In genomic region chr9:121761091-121761665, GRCm38 (mm10) we compare ENCODE assay signal across 9 mouse cellular contexts. TPM values are rescaled to one million over a fixed set of nuclear protein-coding genes. Genes with fewer than 3 reads are reported as not detected.
DNase-seq lines count a peak whose midpoint lies in the region; ATAC-seq and TF ChIP-seq lines count a peak whose summit lies in the region.
"Had no signal": no experiment of that assay in that cellular context is flagged by ENCODE, and none has a peak within 500 bp of the region (broad histone marks: within the 10 kb centered on the region; RNA-seq: fewer than 3 reads in every experiment).

No protein-coding gene starts in this region.

- H3K9ac ChIP-seq in liver, embryonic 12.5 days: no peak overlapping the region
- H3K9ac ChIP-seq in liver, postnatal 0 days (replicated peaks): no peak overlapping the region
- H3K9ac ChIP-seq in hindbrain, embryonic 15.5 days: peak overlapping the region; percentile 80
- H3K9ac ChIP-seq in neural tube, embryonic 13.5 days: peak overlapping the region; percentile 97

- H3K4me2 ChIP-seq in liver, embryonic 12.5 days: peak overlapping the region; percentile 81
- H3K4me2 ChIP-seq in liver, postnatal 0 days (ENCODE audit: low read depth, low read length): no peak overlapping the region
- H3K4me2 ChIP-seq in hindbrain, embryonic 15.5 days: peak overlapping the region; percentile 77
- peak overlapping the region; percentile 87 for H3K4me2 ChIP-seq in neural tube, embryonic 13.5 days

- WGBS in liver, embryonic 12.5 days (ENCODE audit: insufficient replicate concordance): 58% methylated on average over 10 of the region's 10 CpGs
- WGBS in liver, postnatal 0 days (ENCODE audit: insufficient replicate concordance): 65% methylated on average over 10 of the region's 10 CpGs
- 69% methylated on average over 10 of the region's 10 CpGs for WGBS in embryonic facial prominence, embryonic 10.5 days
- WGBS in hindbrain, embryonic 15.5 days: 63% methylated on average over 10 of the region's 10 CpGs
- 52% methylated on average over 10 of the region's 10 CpGs for WGBS in neural tube, embryonic 13.5 days

- no peak for TF ChIP-seq CTCF in liver, postnatal 0 days (IDR thresholded peaks at IDR 0.05; ENCODE audit: low read depth)

- H3K36me3 ChIP-seq in liver, embryonic 12.5 days: peaks cover 27% of the 10 kb centered on the region
- peaks cover 5% of the 10 kb centered on the region for H3K36me3 ChIP-seq in liver, postnatal 0 days (replicated peaks; ENCODE audit: insufficient read depth, low read length)
- peaks cover 56% of the 10 kb centered on the region for H3K36me3 ChIP-seq in embryonic facial prominence, embryonic 10.5 days (replicated peaks)
- peaks cover 31% of the 10 kb centered on the region for H3K36me3 ChIP-seq in hindbrain, embryonic 15.5 days
- peaks cover 47% of the 10 kb centered on the region for H3K36me3 ChIP-seq in neural tube, embryonic 13.5 days

- H3K4me3 ChIP-seq in liver, embryonic 12.5 days: peak overlapping the region; percentile 61; the same call in 1 of the 2 replicates
- no peak overlapping the region for H3K4me3 ChIP-seq in liver, postnatal 0 days (ENCODE audit: low read depth, low read length)
- H3K4me3 ChIP-seq in embryonic facial prominence, embryonic 10.5 days: peak overlapping the region; percentile 82
- peak overlapping the region; percentile 62 for H3K4me3 ChIP-seq in hindbrain, embryonic 15.5 days
- peak overlapping the region; percentile 91 for H3K4me3 ChIP-seq in neural tube, embryonic 13.5 days

- H3K9me3 ChIP-seq in liver, embryonic 12.5 days (replicated peaks): no peaks in the 10 kb centered on the region
- no peaks in the 10 kb centered on the region for H3K9me3 ChIP-seq in liver, postnatal 0 days (ENCODE audit: low read length)
- no peaks in the 10 kb centered on the region for H3K9me3 ChIP-seq in embryonic facial prominence, embryonic 10.5 days
- H3K9me3 ChIP-seq in hindbrain, embryonic 15.5 days: no peaks in the 10 kb centered on the region
- H3K9me3 ChIP-seq in neural tube, embryonic 13.5 days: no peaks in the 10 kb centered on the region

- DNase-seq in liver, postnatal 0 days: no peak
- DNase-seq in embryonic facial prominence, embryonic 10.5 days (ENCODE audit: low spot score): no peak
- DNase-seq in embryo, embryonic 10.5 days (ENCODE audit: low spot score): no peak
- DNase-seq in spleen, postnatal 4 days (ENCODE audit: low spot score in 2 of 2): no peak

- peaks cover 30% of the 10 kb centered on the region for H3K4me1 ChIP-seq in liver, embryonic 12.5 days
- H3K4me1 ChIP-seq in liver, postnatal 0 days (ENCODE audit: insufficient read depth): peaks cover 13% of the 10 kb centered on the region
- peaks cover 57% of the 10 kb centered on the region for H3K4me1 ChIP-seq in embryonic facial prominence, embryonic 10.5 days
- peaks cover 50% of the 10 kb centered on the region for H3K4me1 ChIP-seq in hindbrain, embryonic 15.5 days (replicated peaks)
- peaks cover 43% of the 10 kb centered on the region for H3K4me1 ChIP-seq in neural tube, embryonic 13.5 days (replicated peaks)

- H3K27me3 ChIP-seq in liver, embryonic 12.5 days (replicated peaks): peaks cover 52% of the 10 kb centered on the region
- H3K27me3 ChIP-seq in liver, postnatal 0 days (ENCODE audit: insufficient read depth, low read length): peaks cover 22% of the 10 kb centered on the region
- no peaks in the 10 kb centered on the region for H3K27me3 ChIP-seq in embryonic facial prominence, embryonic 10.5 days (replicated peaks; ENCODE audit: low read depth, poor library complexity, severe bottlenecking)
- H3K27me3 ChIP-seq in hindbrain, embryonic 15.5 days: no peaks in the 10 kb centered on the region
- no peaks in the 10 kb centered on the region for H3K27me3 ChIP-seq in neural tube, embryonic 13.5 days

- no peak for ATAC-seq in liver, embryonic 12.5 days
- no peak for ATAC-seq in liver, postnatal 0 days
- no peak for ATAC-seq in hindbrain, embryonic 15.5 days (ENCODE audit: low FRiP score, low read depth)
- no peak for ATAC-seq in neural tube, embryonic 13.5 days (ENCODE audit: low read depth)
- ATAC-seq in granulocyte monocyte progenitor cell, adult 5-6 weeks (replicated peaks; ENCODE audit: poor library complexity, severe bottlenecking): no peak

- H3K27ac ChIP-seq in liver, embryonic 12.5 days: no peak overlapping the region
- no peak overlapping the region for H3K27ac ChIP-seq in liver, postnatal 0 days (ENCODE audit: low read depth)
- H3K27ac ChIP-seq in embryonic facial prominence, embryonic 10.5 days (replicated peaks): peak overlapping the region; percentile 97
- 0 out of 2 replicates have a peak overlapping the region, but pooled peaks have one; percentile 74 for H3K27ac ChIP-seq in hindbrain, embryonic 15.5 days (replicated peaks)
- H3K27ac ChIP-seq in neural tube, embryonic 13.5 days (replicated peaks): peak overlapping the region; percentile 92

- TF ChIP-seq EP300 in liver, postnatal 0 days (IDR thresholded peaks at IDR 0.05; ENCODE audit: low read depth): no peak

RNA-seq across cellular contexts. Expression of gene Zfp651, which starts 2.0 kb away (rescaled TPM):
- 1.9 and 2.6 TPM in 2 replicates for polyA plus RNA-seq in liver, embryonic 12.5 days (2016; fragmentation: Nextera tagmentation; extraction: Ambion mirVana)
- 0.68 and 1.5 TPM in 2 replicates for polyA plus RNA-seq in liver, postnatal 0 days (2015; fragmentation: Nextera tagmentation; extraction: Ambion mirVana)
- 5.3 and 6.4 TPM in 2 replicates for polyA plus RNA-seq in embryonic facial prominence, embryonic 10.5 days (2016; fragmentation: Nextera tagmentation; extraction: Ambion mirVana)
- 32.9 and 33.2 TPM in 2 replicates for polyA plus RNA-seq in hindbrain, embryonic 15.5 days (2015; fragmentation: Nextera tagmentation; extraction: Ambion mirVana)
- polyA plus RNA-seq in neural tube, embryonic 13.5 days (2015; fragmentation: Nextera tagmentation; extraction: Ambion mirVana): 18.2 and 19.2 TPM in 2 replicates
- total RNA-seq in granulocyte monocyte progenitor cell, adult 5-6 weeks (2014; fragmentation: Nextera tagmentation): 0.98 TPM in 1 of 2 replicates, not detected in the other
- 0.39 TPM in 1 of 2 replicates, not detected in the other for total RNA-seq in granulocyte monocyte progenitor cell, adult 5-6 weeks (2017)

RNA-seq across cellular contexts. Expression of gene Klhl40, which starts 16.2 kb away (rescaled TPM):
- polyA plus RNA-seq in liver, embryonic 12.5 days (2016; fragmentation: Nextera tagmentation; extraction: Ambion mirVana): 0.06 and 0.26 TPM in 2 replicates
- polyA plus RNA-seq in liver, postnatal 0 days (2015; fragmentation: Nextera tagmentation; extraction: Ambion mirVana): 0.13 and 0.81 TPM in 2 replicates
- polyA plus RNA-seq in embryonic facial prominence, embryonic 10.5 days (2016; fragmentation: Nextera tagmentation; extraction: Ambion mirVana): 0.17 and 0.26 TPM in 2 replicates
- polyA plus RNA-seq in hindbrain, embryonic 15.5 days (2015; fragmentation: Nextera tagmentation; extraction: Ambion mirVana): 1.4 and 1.8 TPM in 2 replicates
- polyA plus RNA-seq in neural tube, embryonic 13.5 days (2015; fragmentation: Nextera tagmentation; extraction: Ambion mirVana): 0.95 and 2.0 TPM in 2 replicates
- 0.41 TPM in 1 of 2 replicates, not detected in the other for total RNA-seq in granulocyte monocyte progenitor cell, adult 5-6 weeks (2014; fragmentation: Nextera tagmentation)
- total RNA-seq in granulocyte monocyte progenitor cell, adult 5-6 weeks (2017): not detected in 2 replicates
- total RNA-seq: hematopoietic stem cell, adult 5-6 weeks had no signal

RNA-seq across cellular contexts. Expression of gene Hhatl, which starts 31.1 kb away (rescaled TPM):
- polyA plus RNA-seq in liver, embryonic 12.5 days (2016; fragmentation: Nextera tagmentation; extraction: Ambion mirVana): not detected in 2 replicates
- polyA plus RNA-seq in liver, postnatal 0 days (2015; fragmentation: Nextera tagmentation; extraction: Ambion mirVana): 0.73 TPM in 1 of 2 replicates, not detected in the other
- polyA plus RNA-seq in embryonic facial prominence, embryonic 10.5 days (2016; fragmentation: Nextera tagmentation; extraction: Ambion mirVana): not detected in 2 replicates
- polyA plus RNA-seq in hindbrain, embryonic 15.5 days (2015; fragmentation: Nextera tagmentation; extraction: Ambion mirVana): 0.14 and 0.19 TPM in 2 replicates
- 0.10 and 0.37 TPM in 2 replicates for polyA plus RNA-seq in neural tube, embryonic 13.5 days (2015; fragmentation: Nextera tagmentation; extraction: Ambion mirVana)
- total RNA-seq in granulocyte monocyte progenitor cell, adult 5-6 weeks (2014; fragmentation: Nextera tagmentation): not detected in 2 replicates
- total RNA-seq in granulocyte monocyte progenitor cell, adult 5-6 weeks (2017): not detected in 2 replicates
- total RNA-seq: hematopoietic stem cell, adult 5-6 weeks had no signal

RNA-seq across cellular contexts. Expression of gene Nktr, which starts 42.2 kb away (rescaled TPM):
- 34.0 and 38.9 TPM in 2 replicates for polyA plus RNA-seq in liver, embryonic 12.5 days (2016; fragmentation: Nextera tagmentation; extraction: Ambion mirVana)
- polyA plus RNA-seq in liver, postnatal 0 days (2015; fragmentation: Nextera tagmentation; extraction: Ambion mirVana): 14.9 and 17.3 TPM in 2 replicates
- polyA plus RNA-seq in embryonic facial prominence, embryonic 10.5 days (2016; fragmentation: Nextera tagmentation; extraction: Ambion mirVana): 61.2 and 62.9 TPM in 2 replicates
- polyA plus RNA-seq in hindbrain, embryonic 15.5 days (2015; fragmentation: Nextera tagmentation; extraction: Ambion mirVana): 45.0 and 53.8 TPM in 2 replicates
- polyA plus RNA-seq in neural tube, embryonic 13.5 days (2015; fragmentation: Nextera tagmentation; extraction: Ambion mirVana): 56.5 and 58.6 TPM in 2 replicates
- 140 and 176 TPM in 2 replicates for total RNA-seq in granulocyte monocyte progenitor cell, adult 5-6 weeks (2014; fragmentation: Nextera tagmentation)
- total RNA-seq in granulocyte monocyte progenitor cell, adult 5-6 weeks (2017): 130 and 131 TPM in 2 replicates

RNA-seq across cellular contexts. Expression of gene Ss18l2, which starts 51.0 kb away (rescaled TPM):
- polyA plus RNA-seq in liver, embryonic 12.5 days (2016; fragmentation: Nextera tagmentation; extraction: Ambion mirVana): 77.5 and 89.3 TPM in 2 replicates
- 112 and 119 TPM in 2 replicates for polyA plus RNA-seq in liver, postnatal 0 days (2015; fragmentation: Nextera tagmentation; extraction: Ambion mirVana)
- 91.0 and 92.4 TPM in 2 replicates for polyA plus RNA-seq in embryonic facial prominence, embryonic 10.5 days (2016; fragmentation: Nextera tagmentation; extraction: Ambion mirVana)
- 168 and 174 TPM in 2 replicates for polyA plus RNA-seq in hindbrain, embryonic 15.5 days (2015; fragmentation: Nextera tagmentation; extraction: Ambion mirVana)
- polyA plus RNA-seq in neural tube, embryonic 13.5 days (2015; fragmentation: Nextera tagmentation; extraction: Ambion mirVana): 162 and 189 TPM in 2 replicates
- 25.7 and 67.5 TPM in 2 replicates for total RNA-seq in granulocyte monocyte progenitor cell, adult 5-6 weeks (2014; fragmentation: Nextera tagmentation)
- total RNA-seq in granulocyte monocyte progenitor cell, adult 5-6 weeks (2017): 44.9 and 59.5 TPM in 2 replicates

Comparison
In these comparisons a context has a peak if more than half of its experiments do, and no peak if none do; other contexts are left out.
1. H3K27ac ChIP-seq: peak in embryonic facial prominence, embryonic 10.5 days (single experiment), hindbrain, embryonic 15.5 days (single experiment) and neural tube, embryonic 13.5 days (single experiment); none in liver, embryonic 12.5 days (single experiment) and liver, postnatal 0 days (single experiment).
2. H3K9ac ChIP-seq: peak in hindbrain, embryonic 15.5 days (single experiment) and neural tube, embryonic 13.5 days (single experiment); none in liver, embryonic 12.5 days (single experiment) and liver, postnatal 0 days (single experiment).